Mouse (Mus musculus): ENCODE results near the gene Syk. TPM values are rescaled to one million over a fixed set of nuclear protein-coding genes. Genes with fewer than 3 reads are reported as not detected.

Gene Syk
- total RNA-seq, 1 experiment, result 13.3 TPM

- Histone ChIP-seq H3K4me1 (ENCODE audit: control insufficient read depth in 2 of 2, insufficient read depth in 2 of 2, low read length in 2 of 2, poor library complexity in 1 of 2) (peaks cover 4 to 7% of the 10 kb centered on the region in 2 experiments; a peak in 2 of 4 replicates), H3K36me3 (ENCODE audit: control insufficient read depth, insufficient read depth, low read length, poor library complexity, severe bottlenecking) (no peaks in the 10 kb centered on the region), H3K27ac (ENCODE audit: insufficient read depth, low read depth, low read length, poor library complexity, severe bottlenecking) (no peak overlapping the region), H3K9ac (ENCODE audit: insufficient read depth, low read depth, low read length, poor library complexity, severe bottlenecking) (no peak overlapping the region), H3K4me3 (ENCODE audit: insufficient read depth in 1 of 2, low read depth in 1 of 2, low read length in 2 of 2, poor library complexity in 1 of 2, severe bottlenecking in 1 of 2) (no peak overlapping the region), H3K9me3 (ENCODE audit: control insufficient read depth, insufficient read depth, low read depth, low read length) (no peaks in the 10 kb centered on the region)
- no peak for DNase-seq (ENCODE audit: low read depth, low spot score)
- no peak for TF ChIP-seq ZNF384 (IDR thresholded peaks at IDR 0.05; ENCODE audit: low read depth, low read length)
- no peak for TF ChIP-seq MAFK (IDR thresholded peaks at IDR 0.05; ENCODE audit: insufficient read depth, low read depth, low read length)
- TF ChIP-seq CHD2 (IDR thresholded peaks at IDR 0.05; ENCODE audit: low read depth, low read length), result no peak
- no peak for TF ChIP-seq HCFC1 (IDR thresholded peaks at IDR 0.05; ENCODE audit: borderline replicate concordance, insufficient read depth, low read length)
- TF ChIP-seq ZC3H11A (IDR thresholded peaks at IDR 0.05; ENCODE audit: borderline replicate concordance, low read depth, low read length), result no peak
- in situ Hi-C loops (cut with MboI; ENCODE audit: low sequenced_read_pairs in 2 of 2, unreplicated experiment in 2 of 2), result no loop called here
These were observed 5.5 kb upstream of the Syk start for GRCm38 (mm10) chr13:52577326-52577920.

GRCm38 (mm10) chr13:52577939-52578338, 5.0 kb upstream of the Syk start:
- H3K27ac ChIP-seq (ENCODE audit: insufficient read depth, low read depth, low read length, poor library complexity, severe bottlenecking), result no peak overlapping the region
- in situ Hi-C loops (cut with MboI; ENCODE audit: low sequenced_read_pairs in 2 of 2, unreplicated experiment in 2 of 2), result no loop called here
- DNase-seq (ENCODE audit: low read depth, low spot score), result no peak

GRCm38 (mm10) chr13:52578776-52579175, 4.2 kb upstream of the Syk start:
- H3K4me3 ChIP-seq (ENCODE audit: insufficient read depth in 1 of 2, low read depth in 1 of 2, low read length in 2 of 2, poor library complexity in 1 of 2, severe bottlenecking in 1 of 2), result no peak overlapping the region
- no peak overlapping the region for H3K9ac ChIP-seq (ENCODE audit: insufficient read depth, low read depth, low read length, poor library complexity, severe bottlenecking)
- no peak overlapping the region for H3K27ac ChIP-seq (ENCODE audit: insufficient read depth, low read depth, low read length, poor library complexity, severe bottlenecking)
- H3K9me3 ChIP-seq (ENCODE audit: control insufficient read depth, insufficient read depth, low read depth, low read length), result no peaks in the 10 kb centered on the region
- DNase-seq (ENCODE audit: low read depth, low spot score), result no peak
- peaks cover 0 to 2% of the 10 kb centered on the region in 2 experiments; a peak in 1 of 4 replicates for H3K4me1 ChIP-seq (ENCODE audit: control insufficient read depth in 2 of 2, insufficient read depth in 2 of 2, low read length in 2 of 2, poor library complexity in 1 of 2)
- in situ Hi-C loops (cut with MboI; ENCODE audit: low sequenced_read_pairs in 2 of 2, unreplicated experiment in 2 of 2), result no loop called here
- no peaks in the 10 kb centered on the region for H3K36me3 ChIP-seq (ENCODE audit: control insufficient read depth, insufficient read depth, low read length, poor library complexity, severe bottlenecking)
- TF ChIP-seq HCFC1 (IDR thresholded peaks at IDR 0.05; ENCODE audit: borderline replicate concordance, insufficient read depth, low read length), result no peak
- no peak for TF ChIP-seq ZNF384 (IDR thresholded peaks at IDR 0.05; ENCODE audit: low read depth, low read length)
- TF ChIP-seq CHD2 (IDR thresholded peaks at IDR 0.05; ENCODE audit: low read depth, low read length), result no peak
- no peak for TF ChIP-seq ZC3H11A (IDR thresholded peaks at IDR 0.05; ENCODE audit: borderline replicate concordance, low read depth, low read length)
- TF ChIP-seq MAFK (IDR thresholded peaks at IDR 0.05; ENCODE audit: insufficient read depth, low read depth, low read length), result no peak

More at GRCm38 (mm10) chr13:52577939-52578338, 5.0 kb upstream of the Syk start:
- Histone ChIP-seq H3K9ac (ENCODE audit: insufficient read depth, low read depth, low read length, poor library complexity, severe bottlenecking) (no peak overlapping the region), H3K4me1 (ENCODE audit: control insufficient read depth in 2 of 2, insufficient read depth in 2 of 2, low read length in 2 of 2, poor library complexity in 1 of 2) (peaks cover 4% of the 10 kb centered on the region in 2 experiments; a peak in 2 of 4 replicates), H3K4me3 (ENCODE audit: insufficient read depth in 1 of 2, low read depth in 1 of 2, low read length in 2 of 2, poor library complexity in 1 of 2, severe bottlenecking in 1 of 2) (no peak overlapping the region), H3K9me3 (ENCODE audit: control insufficient read depth, insufficient read depth, low read depth, low read length) (no peaks in the 10 kb centered on the region), H3K36me3 (ENCODE audit: control insufficient read depth, insufficient read depth, low read length, poor library complexity, severe bottlenecking) (no peaks in the 10 kb centered on the region)
- TF ChIP-seq MAFK (IDR thresholded peaks at IDR 0.05; ENCODE audit: insufficient read depth, low read depth, low read length) (no peak), ZC3H11A (IDR thresholded peaks at IDR 0.05; ENCODE audit: borderline replicate concordance, low read depth, low read length) (no peak), HCFC1 (IDR thresholded peaks at IDR 0.05; ENCODE audit: borderline replicate concordance, insufficient read depth, low read length) (no peak), ZNF384 (IDR thresholded peaks at IDR 0.05; ENCODE audit: low read depth, low read length) (no peak)

GRCm38 (mm10) chr13:52582506-52582877, 481 bp upstream of the Syk start:
- Histone ChIP-seq H3K27ac (ENCODE audit: insufficient read depth, low read depth, low read length, poor library complexity, severe bottlenecking) (0 out of 2 replicates have a peak overlapping the region, but pooled peaks have one; percentile 39), H3K4me3 (ENCODE audit: insufficient read depth in 1 of 2, low read depth in 1 of 2, low read length in 2 of 2, poor library complexity in 1 of 2, severe bottlenecking in 1 of 2) (peak overlapping the region; percentile 74 to 90), H3K4me1 (ENCODE audit: control insufficient read depth in 2 of 2, insufficient read depth in 2 of 2, low read length in 2 of 2, poor library complexity in 1 of 2) (peaks cover 5% of the 10 kb centered on the region in 2 experiments; a peak in 3 of 4 replicates), H3K9me3 (ENCODE audit: control insufficient read depth, insufficient read depth, low read depth, low read length) (no peaks in the 10 kb centered on the region), H3K9ac (ENCODE audit: insufficient read depth, low read depth, low read length, poor library complexity, severe bottlenecking) (peak overlapping the region; percentile 82; the same call in 1 of the 2 replicates), H3K36me3 (ENCODE audit: control insufficient read depth, insufficient read depth, low read length, poor library complexity, severe bottlenecking) (no peaks in the 10 kb centered on the region)
- TF ChIP-seq MAFK (IDR thresholded peaks at IDR 0.05; ENCODE audit: insufficient read depth, low read depth, low read length) (no peak), ZNF384 (IDR thresholded peaks at IDR 0.05; ENCODE audit: low read depth, low read length) (no peak), CHD2 (IDR thresholded peaks at IDR 0.05; ENCODE audit: low read depth, low read length) (no peak), HCFC1 (IDR thresholded peaks at IDR 0.05; ENCODE audit: borderline replicate concordance, insufficient read depth, low read length) (no peak), ZC3H11A (IDR thresholded peaks at IDR 0.05; ENCODE audit: borderline replicate concordance, low read depth, low read length) (no peak)
- DNase-seq (ENCODE audit: low read depth, low spot score), result peak; percentile 40
- in situ Hi-C loops (cut with MboI; ENCODE audit: low sequenced_read_pairs in 2 of 2, unreplicated experiment in 2 of 2), result no loop called here
